Mouse (Mus musculus) testis, adult 2 months (tissue): ENCODE results near the gene Acad12. TPM values are rescaled to one million over a fixed set of nuclear protein-coding genes. Genes with fewer than 3 reads are reported as not detected.
"Not testable (repeated sequence)": the region's sequence is repeated elsewhere in the genome, so short reads cannot be mapped to it uniquely, and the experiment has no call there.

ENCODE experiments used
- H3K27ac ChIP-seq: fragments of 200-500 bp; 2 replicates; pipeline ENCODE4 v1.5.1; 2012; ENCODE audit warnings: low read depth, low read length; ENCODE audit not compliant: control insufficient read depth, insufficient read depth
- H3K27me3 ChIP-seq: fragments of 200-500 bp; 2 replicates; pipeline ENCODE4 v1.6.1; 2012; ENCODE audit warnings: mild to moderate bottlenecking, low read length, moderate library complexity; ENCODE audit not compliant: control insufficient read depth, insufficient read depth
- H3K36me3 ChIP-seq: fragments of 200-500 bp; 2 replicates; pipeline ENCODE4 v1.6.1; 2012; ENCODE audit warnings: mild to moderate bottlenecking, low read length; ENCODE audit not compliant: control insufficient read depth, insufficient read depth
- H3K4me1 ChIP-seq: fragments of 200-500 bp; 2 replicates; pipeline ENCODE4 v1.6.1; 2012; ENCODE audit warnings: low read length; ENCODE audit not compliant: control insufficient read depth, insufficient read depth
- H3K4me3 ChIP-seq: fragments of 200-500 bp; 2 replicates; pipeline ENCODE4 v1.5.1; 2012; ENCODE audit warnings: low read depth, mild to moderate bottlenecking, low read length, moderate library complexity, mixed read lengths; ENCODE audit not compliant: control insufficient read depth
- CTCF ChIP-seq: fragments of 200-500 bp; IDR thresholded peaks from 2 replicates; pipeline ENCODE4 v1.5.1; 2012; ENCODE audit warnings: low read depth, mild to moderate bottlenecking, inconsistent platforms, low read length, moderate library complexity; ENCODE audit not compliant: control insufficient read depth, insufficient read depth, insufficient replicate concordance
- POLR2A ChIP-seq: fragments of 200-500 bp; IDR thresholded peaks from 2 replicates; pipeline ENCODE4 v1.6.1; 2012; ENCODE audit warnings: low read depth, mild to moderate bottlenecking, inconsistent platforms, low read length, moderate library complexity; ENCODE audit not compliant: control insufficient read depth
- polyA plus RNA-seq: library from polyadenylated mRNA; depleted of rRNA; stranded (reverse); fragments of >200 nt; gene quantifications from 2 replicates; pipeline ENCODE4 v1.2.3, GENCODE M21; 2012

The Acad12 gene
- polyA plus RNA-seq, 1 experiment: 3.9 TPM

DNA sequence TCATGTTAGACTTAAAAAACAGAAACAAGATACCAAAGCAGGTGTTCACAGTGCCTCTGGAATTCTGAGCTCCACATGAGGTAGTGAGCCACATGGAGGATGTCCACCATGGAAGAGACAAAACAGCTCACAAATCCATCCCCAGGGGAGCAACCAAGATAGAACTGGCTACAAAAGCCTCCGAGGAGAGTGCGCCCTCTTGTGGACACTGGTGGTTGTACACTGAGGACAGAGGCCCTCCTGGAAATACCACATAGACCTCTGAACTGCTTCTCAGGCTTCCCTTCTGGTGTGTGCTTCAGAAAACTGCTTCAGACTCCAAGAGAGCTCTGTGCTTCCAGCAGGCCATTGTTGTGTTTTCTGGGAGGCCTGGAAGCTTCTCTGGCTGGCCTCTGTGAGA lies 12.6 kb downstream of the Acad12 start:
- Histone ChIP-seq H3K27ac (no peak overlapping the region), H3K4me1 (no peaks in the 10 kb centered on the region), H3K4me3 (no peak overlapping the region), H3K27me3 (no peaks in the 10 kb centered on the region), H3K36me3 (no peaks in the 10 kb centered on the region)
- TF ChIP-seq CTCF (peak; percentile 84), POLR2A (no peak)

DNA sequence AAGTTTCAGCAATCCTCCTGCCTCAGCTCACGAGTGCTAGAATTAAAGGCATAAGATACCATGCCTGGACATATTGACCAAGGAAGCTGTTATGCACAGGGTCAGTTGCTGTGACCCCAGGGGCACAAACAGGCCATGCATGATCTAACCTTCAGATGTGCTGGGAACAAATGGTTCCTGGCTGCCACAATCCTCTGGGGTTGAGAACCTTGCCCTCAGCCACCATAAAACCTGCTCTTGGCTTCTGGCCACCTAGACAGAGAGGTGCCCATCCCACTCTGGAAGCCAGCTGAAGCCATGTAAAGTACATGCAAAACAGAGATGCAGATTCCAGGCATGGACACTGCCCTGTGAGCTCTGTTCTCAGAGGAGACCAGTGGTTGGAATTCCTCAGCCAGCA lies 14.9 kb downstream of the Acad12 start:
- not testable (repeated sequence) for H3K4me3 ChIP-seq, H3K27me3 ChIP-seq, H3K4me1 ChIP-seq, H3K27ac ChIP-seq, H3K36me3 ChIP-seq

DNA sequence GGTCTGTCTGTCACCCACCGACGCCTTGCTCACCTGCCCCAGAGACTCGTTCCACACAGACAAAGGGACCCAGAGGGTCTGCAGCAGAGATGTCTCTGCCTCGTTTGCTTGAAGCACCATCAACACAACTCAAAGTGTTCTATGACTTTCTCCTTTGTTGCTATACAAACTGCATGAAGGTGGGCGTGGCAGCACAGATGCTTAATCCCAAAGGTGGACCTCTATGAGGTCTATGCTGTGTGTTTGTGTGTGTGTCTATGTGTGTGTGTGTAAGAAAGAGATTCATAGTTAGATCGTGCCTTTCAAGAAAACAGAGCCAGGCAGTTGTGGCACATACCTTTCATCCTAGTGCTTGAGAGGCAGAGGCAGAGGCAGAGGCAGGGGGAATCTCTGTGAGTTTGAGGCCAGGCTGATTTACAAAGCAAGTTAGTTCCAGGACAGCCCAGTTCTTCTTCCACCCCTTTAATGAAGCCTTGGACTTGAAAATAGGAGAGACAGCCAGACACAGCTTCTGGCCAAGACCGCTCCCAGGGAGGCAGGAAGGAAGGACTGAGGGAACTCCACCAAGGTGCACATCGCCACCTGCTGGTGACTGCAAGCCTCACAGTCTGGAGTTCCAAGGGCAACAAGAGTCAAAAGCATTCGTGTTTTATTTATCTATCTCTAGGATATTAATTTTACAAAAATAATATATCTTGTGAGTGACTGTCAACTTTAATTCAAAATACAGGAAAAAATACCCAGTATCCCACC lies 17.0 kb downstream of the Acad12 start:
- no peaks in the 10 kb centered on the region for H3K4me1 ChIP-seq
- no peaks in the 10 kb centered on the region for H3K27me3 ChIP-seq
- no peak overlapping the region for H3K4me3 ChIP-seq
- TF ChIP-seq POLR2A (no peak), CTCF (peak; percentile 97)
- H3K36me3 ChIP-seq: no peaks in the 10 kb centered on the region
- H3K27ac ChIP-seq: 0 out of 2 replicates have a peak overlapping the region, but pooled peaks have one; percentile 7

DNA sequence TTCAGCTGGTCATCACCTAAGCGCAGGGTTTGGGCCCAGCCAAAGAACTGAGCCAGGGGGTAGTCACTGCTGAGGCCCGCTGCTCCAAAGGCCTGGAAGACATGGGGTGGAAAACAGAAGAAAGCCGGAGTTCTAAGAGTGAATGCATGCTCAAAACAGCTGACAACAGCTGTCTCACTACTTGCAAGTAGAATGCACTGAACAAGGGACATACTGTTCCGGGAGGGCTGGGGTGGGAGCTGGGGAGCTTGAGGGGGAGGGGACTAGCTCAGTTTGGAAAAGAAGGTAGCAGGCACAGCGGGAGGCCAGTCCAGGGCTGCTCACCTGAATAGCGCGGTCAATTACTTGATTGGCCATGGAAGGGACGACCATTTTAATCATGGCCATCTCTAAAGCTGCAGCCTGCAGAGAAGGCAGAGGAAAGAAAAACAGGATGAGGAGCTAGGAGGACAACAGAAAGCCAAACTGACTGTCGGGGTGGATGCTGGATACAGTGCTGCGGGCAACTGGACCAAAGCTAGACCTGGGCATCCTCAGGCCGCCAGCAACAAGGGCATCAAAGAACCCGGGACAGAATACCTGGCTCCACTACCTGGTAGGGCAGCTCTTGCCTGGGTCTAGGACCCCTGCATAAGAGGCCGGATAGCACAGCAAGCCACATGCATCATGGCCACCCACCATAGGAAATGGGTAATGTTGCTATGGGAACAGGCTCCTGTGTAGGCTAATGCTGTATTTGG lies 19.7 kb downstream of the Acad12 start:
- TF ChIP-seq POLR2A (no peak), CTCF (no peak)
- no peaks in the 10 kb centered on the region for H3K36me3 ChIP-seq
- no peak overlapping the region; the same call in 1 of the 2 replicates for H3K4me3 ChIP-seq
- no peaks in the 10 kb centered on the region for H3K27me3 ChIP-seq
- peaks cover 2% of the 10 kb centered on the region for H3K4me1 ChIP-seq
- H3K27ac ChIP-seq: no peak overlapping the region

DNA sequence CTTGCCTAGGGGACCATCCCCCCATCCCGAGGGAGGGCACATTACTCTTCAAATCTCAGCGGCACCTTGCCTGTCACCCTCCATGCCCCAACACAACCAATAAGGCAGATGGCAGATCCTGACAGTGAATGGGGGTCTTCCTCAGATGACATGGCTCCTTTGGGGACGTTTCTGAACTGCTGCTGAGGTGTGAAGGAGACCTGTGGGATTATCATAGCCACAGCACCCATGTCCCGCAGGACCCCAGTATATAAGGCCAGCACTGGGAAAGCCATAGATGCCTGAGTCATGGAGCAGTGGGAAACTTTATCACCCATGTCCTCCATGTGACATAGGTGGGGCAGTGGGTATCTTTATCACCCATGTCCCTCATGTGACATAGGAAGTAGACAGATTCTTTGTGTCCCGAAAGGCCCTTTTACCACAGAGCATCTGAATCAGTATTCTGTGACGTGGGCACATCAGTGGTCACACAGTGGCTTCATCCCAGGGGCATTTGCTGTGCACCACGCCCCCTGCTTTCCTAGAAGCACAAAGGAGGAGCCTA lies 20.7 kb downstream of the Acad12 start:
- H3K4me1 ChIP-seq: peaks cover 8% of the 10 kb centered on the region
- no peak overlapping the region for H3K4me3 ChIP-seq
- no peaks in the 10 kb centered on the region for H3K27me3 ChIP-seq
- no peak for TF ChIP-seq POLR2A
- no peak for TF ChIP-seq CTCF
- H3K36me3 ChIP-seq: no peaks in the 10 kb centered on the region
- no peak overlapping the region for H3K27ac ChIP-seq

DNA sequence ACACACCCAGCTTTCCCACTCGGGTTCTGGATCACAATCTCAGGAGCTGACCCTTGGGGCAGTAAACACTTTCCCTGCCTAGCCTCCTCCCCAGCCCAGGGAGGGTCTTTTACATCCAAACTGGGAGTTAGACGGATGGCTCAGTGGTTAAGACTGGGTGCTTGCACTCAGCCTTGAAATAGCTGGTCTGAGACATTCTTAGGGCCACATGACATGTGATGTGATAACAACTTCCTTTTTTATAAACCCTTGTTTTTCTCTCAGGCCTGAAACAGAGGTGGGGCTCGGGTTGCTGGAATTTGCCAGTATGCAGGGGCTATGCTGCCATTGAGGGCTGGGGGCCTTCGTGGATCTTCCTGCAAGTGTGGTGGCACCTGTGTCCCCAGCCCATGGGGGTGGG lies 21.4 kb downstream of the Acad12 start:
- no peak overlapping the region for H3K27ac ChIP-seq
- peaks cover 8% of the 10 kb centered on the region for H3K4me1 ChIP-seq
- H3K4me3 ChIP-seq: no peak overlapping the region
- TF ChIP-seq CTCF: no peak
- TF ChIP-seq POLR2A: no peak
- no peaks in the 10 kb centered on the region for H3K27me3 ChIP-seq
- H3K36me3 ChIP-seq: no peaks in the 10 kb centered on the region

DNA sequence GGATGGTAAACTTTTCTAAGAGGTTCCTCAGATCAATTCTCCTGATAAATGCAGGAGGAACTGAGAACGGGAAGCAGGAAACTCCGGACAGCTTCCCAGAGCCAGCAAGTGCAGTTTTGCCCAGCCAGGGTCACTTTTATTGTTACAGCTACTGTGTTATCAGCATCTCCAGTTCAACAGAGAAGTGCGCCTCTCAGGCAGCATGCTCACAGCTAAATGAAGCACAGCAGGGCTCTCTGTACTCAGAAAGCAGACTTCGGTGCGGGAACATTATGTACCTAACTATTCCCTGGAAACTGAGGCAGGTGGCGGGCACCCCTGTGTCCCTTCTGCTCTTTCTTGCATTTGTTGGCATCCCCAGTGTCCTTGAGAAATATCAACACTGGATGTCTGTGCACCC lies 22.5 kb downstream of the Acad12 start:
- peaks cover 8% of the 10 kb centered on the region for H3K4me1 ChIP-seq
- TF ChIP-seq POLR2A (no peak), CTCF (no peak)
- H3K27me3 ChIP-seq: no peaks in the 10 kb centered on the region
- H3K36me3 ChIP-seq: no peaks in the 10 kb centered on the region
- no peak overlapping the region for H3K27ac ChIP-seq
- H3K4me3 ChIP-seq: no peak overlapping the region
